Mouse (Mus musculus) heart, embryonic 13.5 days (tissue): Measurements from ENCODE around the gene Relb. TPM values are rescaled to one million over a fixed set of nuclear protein-coding genes. Genes with fewer than 3 reads are reported as not detected.

Source experiments
- ATAC-seq: fragments of 200-750 bp; cut with Nextera tagmentation; 2 replicates; pipeline ENCODE4 v1.8.0; 2017; ENCODE audit warnings: moderate TSS enrichment; ENCODE audit not compliant: insufficient number of reproducible peaks, low FRiP score, low TSS enrichment; ENCODE audit errors: extremely low read depth
- H3K27ac ChIP-seq: fragments of 300-500 bp; sonication (generic); replicated peaks from 2 replicates; pipeline ENCODE4 v1.5.1; 2015; ENCODE audit warnings: moderate library complexity, mild to moderate bottlenecking, inconsistent platforms
- H3K27me3 ChIP-seq: fragments of 300-500 bp; sonication (generic); replicated peaks from 2 replicates; pipeline ENCODE4 v1.6.1; 2015; ENCODE audit warnings: mild to moderate bottlenecking, inconsistent platforms
- H3K36me3 ChIP-seq: fragments of 300-500 bp; sonication (generic); 2 replicates; pipeline ENCODE4 v1.6.1; 2015; ENCODE audit warnings: mild to moderate bottlenecking, inconsistent platforms
- H3K4me1 ChIP-seq: fragments of 300-500 bp; sonication (generic); 2 replicates; pipeline ENCODE4 v1.6.1; 2015; ENCODE audit warnings: inconsistent platforms
- H3K4me2 ChIP-seq: fragments of 300-500 bp; sonication (generic); 2 replicates; pipeline ENCODE4 v1.6.1; 2015; ENCODE audit warnings: inconsistent platforms, mild to moderate bottlenecking, moderate library complexity
- H3K4me3 ChIP-seq: fragments of 300-500 bp; sonication (generic); 2 replicates; pipeline ENCODE4 v1.5.1; 2015; ENCODE audit warnings: moderate library complexity, mild to moderate bottlenecking, inconsistent platforms
- H3K9ac ChIP-seq: fragments of 300-500 bp; sonication (generic); 2 replicates; pipeline ENCODE4 v1.6.1; 2015; ENCODE audit warnings: inconsistent platforms, mild to moderate bottlenecking, moderate library complexity
- H3K9me3 ChIP-seq: fragments of 300-500 bp; sonication (generic); 2 replicates; pipeline ENCODE4 v1.6.1; 2016; ENCODE audit warnings: inconsistent platforms
- WGBS: fragments of 180-500 bp; shearing (Covaris S2); methylation state at CpG from one replicate; pipeline ENCODE4 v1.1.7; 2015; ENCODE audit warnings: mixed read lengths; 5-methylcytosine and 5-hydroxymethylcytosine counted together
- polyA plus RNA-seq: library from polyadenylated mRNA; unstranded; fragments of >200 nt; fragmentation: Nextera tagmentation; extraction: Ambion mirVana; gene quantifications from 2 replicates; pipeline ENCODE4 v1.2.1, GENCODE M21; 2015

Relb gene
- polyA plus RNA-seq, 1 experiment from 2014 or later: 5.6 TPM

GRCm38 (mm10) chr7:19577877-19578414 lies 51.3 kb downstream of the Relb start:
- H3K4me3 ChIP-seq: peak overlapping the region; percentile 53
- peak overlapping the region; percentile 73 for H3K9ac ChIP-seq
- H3K9me3 ChIP-seq: no peaks in the 10 kb centered on the region
- H3K4me1 ChIP-seq: peaks cover 23% of the 10 kb centered on the region
- no peak overlapping the region for H3K27ac ChIP-seq
- peaks cover 48% of the 10 kb centered on the region for H3K27me3 ChIP-seq
- peak overlapping the region; percentile 83 for H3K4me2 ChIP-seq
- ATAC-seq: no peak
- WGBS: 18% methylated on average over 10 of the region's 10 CpGs
- H3K36me3 ChIP-seq: peaks cover 33% of the 10 kb centered on the region

- ATAC-seq: no peak
- H3K4me3 ChIP-seq: peak within 1 kb of the TSS; percentile 53
- under 1% methylated on average over 56 of the region's 56 CpGs for WGBS
- H3K36me3 ChIP-seq: peaks cover 28% of the 10 kb centered on the region
- H3K4me1 ChIP-seq: peaks cover 27% of the 10 kb centered on the region
- peak within 1 kb of the TSS; percentile 83 for H3K4me2 ChIP-seq
- peak within 1 kb of the TSS; percentile 73 for H3K9ac ChIP-seq
- no peak within 1 kb of the TSS for H3K27ac ChIP-seq
- H3K9me3 ChIP-seq: no peaks in the 10 kb centered on the region
- peaks cover 48% of the 10 kb centered on the region for H3K27me3 ChIP-seq
These were observed 51.9 kb downstream of the Relb start, which contains the start of the genes Zfp296 and Gemin7 for GRCm38 (mm10) chr7:19577141-19577852. Gene Zfp296 (plus strand): TSS chr7:19577287. Gene Gemin7 (minus strand): TSS chr7:19577595.

- peaks cover 48% of the 10 kb centered on the region for H3K27me3 ChIP-seq
- H3K4me2 ChIP-seq: no peak overlapping the region
- H3K36me3 ChIP-seq: peaks cover 16% of the 10 kb centered on the region
- ATAC-seq: no peak
- no peak overlapping the region for H3K9ac ChIP-seq
- H3K4me3 ChIP-seq: no peak overlapping the region
- no peak overlapping the region for H3K27ac ChIP-seq
- WGBS: 59% methylated on average over 3 of the region's 3 CpGs
- no peaks in the 10 kb centered on the region for H3K9me3 ChIP-seq
- H3K4me1 ChIP-seq: peaks cover 40% of the 10 kb centered on the region
These were observed 53.7 kb downstream of the Relb start for GRCm38 (mm10) chr7:19575559-19575958.

- WGBS: 19% methylated on average over 16 of the region's 16 CpGs
- H3K9ac ChIP-seq: peak overlapping the region; percentile 91
- H3K27me3 ChIP-seq: peaks cover 41% of the 10 kb centered on the region
- peaks cover 40% of the 10 kb centered on the region for H3K4me1 ChIP-seq
- peaks cover 24% of the 10 kb centered on the region for H3K36me3 ChIP-seq
- no peaks in the 10 kb centered on the region for H3K9me3 ChIP-seq
- no peak for ATAC-seq
- H3K4me3 ChIP-seq: peak overlapping the region; percentile 76
- H3K27ac ChIP-seq: peak overlapping the region; percentile 91
- H3K4me2 ChIP-seq: peak overlapping the region; percentile 77
These were observed 55.5 kb downstream of the Relb start for GRCm38 (mm10) chr7:19573776-19574140.

GRCm38 (mm10) chr7:19572926-19573775 lies 56.1 kb downstream of the Relb start:
- peak overlapping the region; percentile 77 for H3K4me2 ChIP-seq
- H3K27me3 ChIP-seq: peaks cover 35% of the 10 kb centered on the region
- peak overlapping the region; percentile 91 for H3K27ac ChIP-seq
- no peaks in the 10 kb centered on the region for H3K9me3 ChIP-seq
- H3K9ac ChIP-seq: peak overlapping the region; percentile 91
- WGBS: under 1% methylated on average over 53 of the region's 53 CpGs
- peak overlapping the region; percentile 76 for H3K4me3 ChIP-seq
- ATAC-seq: peak; percentile 80; the same call in 1 of the 2 replicates
- peaks cover 39% of the 10 kb centered on the region for H3K4me1 ChIP-seq
- H3K36me3 ChIP-seq: peaks cover 30% of the 10 kb centered on the region

- Histone ChIP-seq H3K27me3 (peaks cover under 1% of the 10 kb centered on the region; the same call in 1 of the 2 replicates), H3K9me3 (no peaks in the 10 kb centered on the region), H3K4me3 (no peak overlapping the region), H3K4me2 (no peak overlapping the region), H3K4me1 (peaks cover 22% of the 10 kb centered on the region), H3K36me3 (peaks cover 57% of the 10 kb centered on the region), H3K27ac (no peak overlapping the region), H3K9ac (no peak overlapping the region)
- 76% methylated on average over 3 of the region's 3 CpGs for WGBS
- ATAC-seq: no peak
These were observed 59.6 kb downstream of the Relb start for GRCm38 (mm10) chr7:19569647-19570046.

- WGBS: 86% methylated on average over 8 of the region's 8 CpGs
- peaks cover 67% of the 10 kb centered on the region for H3K36me3 ChIP-seq
These were observed 61.8 kb downstream of the Relb start for GRCm38 (mm10) chr7:19567426-19567825.

GRCm38 (mm10) chr7:19565803-19566202 lies 63.4 kb downstream of the Relb start:
- Histone ChIP-seq H3K27me3 (no peaks in the 10 kb centered on the region), H3K4me1 (peaks cover 16% of the 10 kb centered on the region), H3K36me3 (peaks cover 63% of the 10 kb centered on the region), H3K9me3 (no peaks in the 10 kb centered on the region), H3K4me2 (no peak overlapping the region), H3K27ac (no peak overlapping the region), H3K4me3 (no peak overlapping the region), H3K9ac (no peak overlapping the region)
- WGBS: 89% methylated on average over 2 of the region's 2 CpGs
- no peak for ATAC-seq

More at GRCm38 (mm10) chr7:19567426-19567825, 61.8 kb downstream of the Relb start:
- no peak for ATAC-seq
- Histone ChIP-seq H3K27me3 (no peaks in the 10 kb centered on the region), H3K9ac (no peak overlapping the region), H3K4me1 (peaks cover 25% of the 10 kb centered on the region), H3K9me3 (no peaks in the 10 kb centered on the region), H3K4me3 (no peak overlapping the region), H3K27ac (no peak overlapping the region), H3K4me2 (no peak overlapping the region)

GRCm38 (mm10) chr7:19564455-19564854 lies 64.8 kb downstream of the Relb start:
- Histone ChIP-seq H3K4me2 (no peak overlapping the region), H3K9ac (no peak overlapping the region), H3K9me3 (no peaks in the 10 kb centered on the region), H3K4me3 (no peak overlapping the region), H3K27ac (no peak overlapping the region), H3K27me3 (no peaks in the 10 kb centered on the region), H3K36me3 (peaks cover 49% of the 10 kb centered on the region), H3K4me1 (peaks cover 30% of the 10 kb centered on the region)
- no peak for ATAC-seq
- WGBS: 85% methylated on average over 4 of the region's 4 CpGs

GRCm38 (mm10) chr7:19563884-19564283 lies 65.4 kb downstream of the Relb start:
- peak overlapping the region; percentile 98; the same call in 1 of the 2 replicates for H3K4me2 ChIP-seq

More at GRCm38 (mm10) chr7:19563884-19564283, 65.4 kb downstream of the Relb start:
- H3K4me3 ChIP-seq: no peak overlapping the region
- 0 out of 2 replicates have a peak overlapping the region, but pooled peaks have one; percentile 91 for H3K27ac ChIP-seq
- WGBS: 62% methylated on average over 3 of the region's 3 CpGs
- no peaks in the 10 kb centered on the region for H3K9me3 ChIP-seq
- no peaks in the 10 kb centered on the region for H3K27me3 ChIP-seq
- ATAC-seq: no peak
- peak overlapping the region; percentile 98 for H3K9ac ChIP-seq
- peaks cover 35% of the 10 kb centered on the region for H3K4me1 ChIP-seq
- peaks cover 44% of the 10 kb centered on the region for H3K36me3 ChIP-seq
